Mouse (Mus musculus): ENCODE data around the gene Casz1. TPM values are rescaled to one million over a fixed set of nuclear protein-coding genes. Genes with fewer than 3 reads are reported as not detected.
A peak's percentile ranks its signal among the peaks of the same experiment; 100 is the strongest.

Gene Casz1
- total RNA-seq, 2 experiments from 2014 or later: 3.1 to 6.3 TPM

GRCm38 (mm10) chr4:148900295-148901211 is 96.3 kb downstream of the Casz1 start:
- ATAC-seq (replicated peaks; ENCODE audit: poor library complexity, severe bottlenecking): peak; percentile 53

DNA sequence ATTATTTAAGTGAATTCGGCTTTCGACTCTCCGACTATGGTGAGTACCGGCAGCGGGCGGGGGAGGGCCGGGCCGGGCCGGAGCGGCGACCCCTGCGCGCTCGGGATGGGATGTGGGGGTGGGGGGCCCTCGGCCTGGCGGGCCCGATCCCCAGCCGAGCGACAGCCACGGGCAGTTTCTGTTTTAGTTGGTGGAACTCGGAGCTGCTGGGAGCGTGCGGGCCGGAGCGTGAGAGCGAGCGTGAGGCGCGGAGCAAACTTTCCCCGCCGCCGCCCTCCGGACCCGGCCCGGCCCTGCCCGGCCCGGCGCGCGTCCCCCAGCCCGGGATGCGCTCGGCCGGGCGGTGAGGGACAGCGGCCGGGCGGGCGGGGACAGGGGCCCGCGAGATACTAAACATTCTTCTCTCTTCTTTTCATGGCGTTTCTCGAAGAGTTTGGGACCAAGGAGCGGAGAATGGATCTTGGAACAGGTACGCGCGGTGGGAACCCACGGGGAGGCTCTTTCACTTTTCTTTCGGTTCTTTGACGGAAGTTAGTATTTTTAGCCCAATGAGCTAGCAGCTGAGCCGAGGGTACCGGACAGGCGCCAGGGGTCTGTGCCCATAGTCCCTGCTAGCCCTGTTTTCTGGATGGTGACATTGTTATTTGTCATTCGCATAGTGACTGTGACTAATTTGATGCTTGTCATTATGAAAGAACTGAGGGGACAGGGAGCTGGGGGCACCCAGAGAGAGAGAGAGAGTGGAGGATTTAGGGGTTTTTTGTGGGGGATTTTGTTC is 97.2 kb downstream of the Casz1 start:
- ATAC-seq (replicated peaks; ENCODE audit: poor library complexity, severe bottlenecking): peak; percentile 26

DNA sequence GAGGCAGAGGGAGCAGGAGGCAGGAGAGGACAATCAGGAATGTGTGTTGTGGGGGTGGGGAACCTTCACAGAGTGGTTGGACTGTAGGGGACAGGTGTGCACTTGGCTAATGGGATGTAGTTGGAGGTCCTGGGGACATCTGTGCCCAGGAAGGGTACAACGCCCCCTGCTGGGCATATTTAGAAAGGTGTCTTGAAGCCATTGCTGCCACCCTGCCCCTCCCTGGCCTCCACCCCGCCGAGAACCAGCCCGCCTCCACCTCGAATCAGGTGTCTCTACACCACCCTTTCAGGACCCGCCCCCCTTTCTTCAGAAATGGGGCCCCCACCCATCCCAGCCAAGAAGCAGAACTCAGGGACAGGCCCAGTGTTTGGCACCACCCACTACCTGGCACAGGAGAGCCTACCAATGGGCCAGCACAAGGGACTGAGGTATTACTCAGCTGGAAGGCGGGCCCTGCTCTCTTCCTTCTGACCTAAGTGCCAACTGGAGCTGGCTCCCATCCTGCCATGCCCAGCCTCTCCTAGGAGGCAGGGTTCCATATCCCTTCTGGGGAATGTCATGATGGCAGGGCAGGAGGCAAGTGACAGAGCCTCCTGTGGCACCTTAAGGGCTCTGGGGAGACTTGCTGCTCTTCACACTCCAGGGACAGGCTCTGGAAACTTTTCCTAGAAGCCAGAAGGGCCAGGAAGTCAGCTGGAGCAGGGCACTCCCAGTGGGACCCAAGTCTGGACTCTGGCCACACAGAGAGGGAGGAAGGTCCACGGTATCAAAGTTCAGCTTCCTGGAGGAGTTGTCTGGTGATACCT is 98.9 kb downstream of the Casz1 start:
- peak; percentile 40 for ATAC-seq (replicated peaks; ENCODE audit: poor library complexity, severe bottlenecking)

- no peak for ATAC-seq (replicated peaks; ENCODE audit: poor library complexity, severe bottlenecking)
These were observed 101.1 kb downstream of the Casz1 start for GRCm38 (mm10) chr4:148905295-148905694.

DNA sequence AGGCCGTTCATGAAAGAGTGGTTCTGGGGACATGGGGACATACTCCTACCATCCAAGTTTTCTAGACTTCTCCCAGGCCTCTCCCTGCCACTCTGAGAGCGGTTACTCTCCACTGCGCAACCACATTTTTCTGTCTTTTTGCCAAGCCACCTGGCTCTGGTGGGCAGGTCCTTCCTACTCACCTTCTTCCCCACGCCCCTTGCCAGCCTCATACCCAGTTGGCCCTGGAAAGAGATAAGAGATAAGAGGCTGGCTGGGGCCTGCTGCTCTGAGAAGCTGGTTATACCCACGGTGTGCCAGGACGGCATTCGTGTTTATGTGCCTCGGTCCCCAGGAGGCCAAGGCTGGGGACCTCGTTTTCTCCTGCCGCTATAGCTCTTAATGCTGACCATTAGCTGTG is 102.6 kb downstream of the Casz1 start:
- ATAC-seq (replicated peaks; ENCODE audit: poor library complexity, severe bottlenecking): no peak

GRCm38 (mm10) chr4:148908214-148908681 is 104.0 kb downstream of the Casz1 start:
- 0 out of 2 replicates have a peak, but pooled peaks have one; percentile 31 for ATAC-seq (replicated peaks; ENCODE audit: poor library complexity, severe bottlenecking)

DNA sequence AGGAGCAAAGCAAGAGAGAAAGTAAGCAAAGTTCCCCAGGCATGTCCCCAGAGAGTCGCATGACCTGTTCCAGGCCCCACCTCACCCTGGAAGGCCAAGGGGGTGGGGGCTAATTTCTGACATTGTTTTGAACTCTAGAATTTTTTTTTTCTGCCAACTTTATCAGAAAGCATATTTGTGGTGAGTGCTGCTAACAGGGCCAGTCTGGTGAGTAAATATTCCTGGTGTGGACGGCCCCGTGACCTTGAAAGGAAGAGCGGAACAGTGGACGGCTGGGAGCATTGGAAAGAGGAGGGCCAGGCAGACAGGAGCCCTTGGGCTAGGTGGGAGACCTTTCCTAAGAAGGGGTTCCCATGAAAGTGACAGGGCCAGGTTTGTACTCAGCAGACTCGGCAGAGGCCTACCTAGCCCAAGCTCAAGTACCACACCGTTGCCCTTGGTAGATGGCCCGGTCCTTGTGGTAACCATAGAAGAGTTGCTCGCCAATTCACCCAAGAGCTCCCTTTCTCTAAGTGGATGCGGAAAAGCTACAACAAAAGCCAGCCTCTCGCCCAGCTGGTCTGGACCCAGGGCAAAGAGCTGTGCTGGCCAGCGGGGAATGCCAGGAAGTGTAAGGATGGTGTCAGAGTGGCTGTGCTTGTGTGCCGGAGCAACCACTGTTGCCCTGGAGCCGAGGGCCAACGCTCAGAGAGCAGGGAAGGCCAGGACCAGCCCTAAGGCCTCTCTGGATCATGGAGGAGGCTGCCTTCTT is 104.7 kb downstream of the Casz1 start:
- no peak for ATAC-seq (replicated peaks; ENCODE audit: poor library complexity, severe bottlenecking)

DNA sequence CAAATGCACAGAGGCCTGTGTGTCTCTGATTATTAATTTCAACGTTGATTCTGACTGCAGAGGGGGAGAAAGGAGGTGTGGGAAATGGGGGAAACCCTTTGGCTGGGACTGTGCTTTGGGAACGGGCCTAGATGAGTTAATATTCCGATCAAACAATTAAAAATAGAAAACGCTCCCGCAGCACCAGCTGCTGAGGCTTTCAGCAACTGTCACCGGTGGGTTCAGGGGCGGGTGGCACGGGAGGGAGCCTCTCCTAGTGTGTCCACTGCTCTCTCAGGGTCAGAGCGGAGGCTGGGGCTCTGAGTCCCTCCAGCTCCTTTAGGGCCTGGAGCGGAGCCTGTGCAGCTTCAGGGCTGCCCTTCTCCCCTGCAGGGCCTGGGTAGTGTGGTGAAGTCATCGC is 105.3 kb downstream of the Casz1 start:
- no peak for ATAC-seq (replicated peaks; ENCODE audit: poor library complexity, severe bottlenecking)

- ATAC-seq (replicated peaks; ENCODE audit: poor library complexity, severe bottlenecking): no peak
These were observed 107.9 kb downstream of the Casz1 start for GRCm38 (mm10) chr4:148912134-148912533.

- no peak for ATAC-seq (replicated peaks; ENCODE audit: poor library complexity, severe bottlenecking)
These were observed 108.8 kb downstream of the Casz1 start for GRCm38 (mm10) chr4:148912826-148913590.

DNA sequence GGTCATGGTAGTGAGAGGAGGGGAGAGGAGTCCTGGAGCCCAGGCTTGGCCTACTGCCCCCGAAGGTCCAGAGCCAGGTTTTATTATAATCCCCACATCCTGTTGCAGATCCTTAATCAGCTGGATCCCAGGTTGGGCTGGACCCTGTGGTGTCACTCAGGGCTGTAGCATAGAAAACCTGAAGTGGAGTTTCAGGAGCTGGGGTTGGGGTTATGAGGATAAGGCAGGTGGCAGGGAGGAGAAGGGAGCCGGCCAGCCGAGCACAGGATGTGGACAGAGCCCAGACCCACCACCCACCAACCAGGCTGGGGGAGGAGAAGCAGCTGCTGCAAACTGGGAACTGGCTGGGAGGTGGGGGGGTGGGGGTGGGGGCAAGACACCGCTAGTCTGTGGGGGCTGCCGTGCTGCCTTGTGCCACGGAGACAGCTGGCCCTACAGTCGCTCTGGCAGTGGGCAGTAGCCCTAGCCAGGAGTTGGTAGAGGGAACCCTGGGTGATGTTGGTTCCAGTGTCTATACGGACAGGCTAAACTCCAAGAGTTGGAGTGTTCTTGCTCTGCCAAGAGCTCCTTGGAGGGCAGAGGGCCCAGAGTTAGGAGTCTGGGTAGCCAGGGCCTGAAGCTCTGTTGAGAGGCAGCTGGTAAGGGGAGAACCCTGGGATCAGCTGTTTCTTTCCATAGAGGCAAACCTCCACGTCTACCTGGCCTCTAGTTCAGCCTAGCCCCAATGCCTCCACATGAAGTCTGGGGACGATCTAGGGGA is 110.8 kb downstream of the Casz1 start:
- ATAC-seq (replicated peaks; ENCODE audit: poor library complexity, severe bottlenecking): peak; percentile 90

DNA sequence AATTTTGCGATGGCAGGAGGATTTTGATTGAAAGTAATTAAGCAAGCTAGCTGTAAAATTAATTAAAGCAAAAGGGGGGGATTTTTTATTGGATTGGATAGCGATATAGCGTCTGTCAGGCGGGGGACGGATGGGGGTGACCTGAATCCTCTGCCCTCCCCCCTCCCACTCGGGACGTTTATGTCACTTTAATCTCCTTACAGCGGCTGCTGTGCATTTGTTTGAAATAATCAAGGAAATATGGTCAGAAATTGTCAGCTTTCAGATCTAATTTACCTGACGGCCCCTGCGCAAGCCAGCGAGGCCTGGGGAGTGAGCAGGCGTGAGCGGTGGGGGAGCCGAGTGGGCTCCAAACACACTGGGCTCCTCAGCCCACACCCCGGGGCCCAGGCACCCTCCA is 111.6 kb downstream of the Casz1 start:
- no peak for ATAC-seq (replicated peaks; ENCODE audit: poor library complexity, severe bottlenecking)

GRCm38 (mm10) chr4:148918707-148919447 is 114.6 kb downstream of the Casz1 start:
- ATAC-seq (replicated peaks; ENCODE audit: poor library complexity, severe bottlenecking): no peak

DNA sequence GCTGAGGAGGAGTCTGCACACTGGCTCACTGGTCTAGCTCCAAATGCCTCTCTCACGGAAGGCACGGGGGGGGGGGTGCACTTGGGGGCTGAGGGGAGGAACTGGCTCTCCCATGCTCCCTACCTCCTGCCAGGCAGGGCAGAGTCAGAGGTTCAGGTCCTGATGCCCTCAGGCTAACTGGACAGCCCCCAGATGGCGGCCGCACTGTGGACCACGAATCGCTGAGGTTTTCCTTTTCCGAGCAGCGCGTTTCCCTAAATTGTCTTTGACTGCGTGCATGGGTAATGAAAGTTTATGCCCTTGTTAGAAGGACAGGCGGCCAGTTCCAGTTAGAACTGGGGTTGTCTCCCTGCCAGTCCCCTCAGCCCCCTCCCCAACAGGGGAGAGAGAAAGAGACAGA is 116.4 kb downstream of the Casz1 start:
- ATAC-seq (replicated peaks; ENCODE audit: poor library complexity, severe bottlenecking): peak; percentile 38; the same call in 1 of the 2 replicates

- no peak for ATAC-seq (replicated peaks; ENCODE audit: poor library complexity, severe bottlenecking)
These were observed 118.0 kb downstream of the Casz1 start for GRCm38 (mm10) chr4:148922221-148922700.

GRCm38 (mm10) chr4:148923414-148923813 is 119.2 kb downstream of the Casz1 start:
- ATAC-seq (replicated peaks; ENCODE audit: poor library complexity, severe bottlenecking): no peak

DNA sequence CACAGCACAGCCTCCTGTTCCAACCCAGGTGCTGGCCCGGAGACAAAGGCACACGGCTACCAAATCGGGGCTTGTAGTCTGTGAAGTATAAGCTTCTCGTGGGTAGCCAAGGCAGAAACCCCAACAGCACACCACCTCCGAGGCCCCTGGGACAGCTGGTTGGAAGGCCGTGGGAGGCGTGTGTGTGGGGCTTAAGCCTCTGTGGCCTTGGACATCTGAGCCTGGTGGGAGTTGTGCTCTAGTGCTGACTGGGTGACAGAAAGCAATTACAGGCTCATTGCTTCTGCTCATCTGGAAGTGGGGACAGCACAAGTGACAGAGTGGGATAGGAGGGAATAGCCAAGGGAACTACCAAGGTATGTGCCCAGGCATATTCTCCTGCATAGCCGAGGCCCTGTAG is 119.7 kb downstream of the Casz1 start:
- no peak for ATAC-seq (replicated peaks; ENCODE audit: poor library complexity, severe bottlenecking)
